Mouse (Mus musculus) heart, embryonic 16.5 days (tissue): ENCODE measurements around the gene Tmem270. TPM values are rescaled to one million over a fixed set of nuclear protein-coding genes. Genes with fewer than 3 reads are reported as not detected.
A peak's percentile ranks its signal among the peaks of the same experiment; 100 is the strongest.

Experiments
- ATAC-seq: fragments of 200-750 bp; cut with Nextera tagmentation; replicated peaks from 2 replicates; pipeline ENCODE4 v1.8.0; 2017; ENCODE audit warnings: moderate number of reproducible peaks; ENCODE audit not compliant: insufficient read depth, low FRiP score; ENCODE audit errors: extremely low read depth
- H3K27ac ChIP-seq: fragments of 300-500 bp; sonication (generic); 2 replicates; pipeline ENCODE4 v1.5.1; 2014; ENCODE audit warnings: mild to moderate bottlenecking, low read length, control low read depth, moderate library complexity
- H3K27me3 ChIP-seq: fragments of 300-500 bp; sonication (generic); 2 replicates; pipeline ENCODE4 v1.6.1; 2014; ENCODE audit warnings: low read length, mixed read lengths; ENCODE audit not compliant: control insufficient read depth, insufficient read depth
- H3K36me3 ChIP-seq: fragments of 300-500 bp; sonication (generic); 2 replicates; pipeline ENCODE4 v1.6.1; 2014; ENCODE audit not compliant: control insufficient read depth, insufficient read depth
- H3K4me1 ChIP-seq: fragments of 300-500 bp; sonication (generic); 2 replicates; pipeline ENCODE4 v1.6.1; 2014; ENCODE audit warnings: low read length, mixed read lengths; ENCODE audit not compliant: control insufficient read depth, insufficient read depth
- H3K4me2 ChIP-seq: fragments of 300-500 bp; sonication (generic); 2 replicates; pipeline ENCODE4 v1.6.1; 2014; ENCODE audit warnings: low read depth, mild to moderate bottlenecking, control low read depth, low read length
- H3K4me3 ChIP-seq: fragments of 300-500 bp; sonication (generic); 2 replicates; pipeline ENCODE4 v1.5.1; 2014; ENCODE audit warnings: mild to moderate bottlenecking, control low read depth, low read length
- H3K9ac ChIP-seq: fragments of 300-500 bp; sonication (generic); 2 replicates; pipeline ENCODE4 v1.6.1; 2014; ENCODE audit warnings: low read length, control low read depth
- H3K9me3 ChIP-seq: fragments of 300-500 bp; sonication (generic); replicated peaks from 2 replicates; pipeline ENCODE4 v1.6.1; 2016; ENCODE audit warnings: low read length; ENCODE audit not compliant: control insufficient read depth
- WGBS: fragments of 180-500 bp; shearing (Covaris S2); extraction: QIAGEN DNeasy Blood & Tissue Kit; methylation state at CpG from one replicate; pipeline ENCODE4 v1.1.7; 2014; 5-methylcytosine and 5-hydroxymethylcytosine counted together
- polyA plus RNA-seq: library from polyadenylated mRNA; unstranded; fragments of >200 nt; fragmentation: Nextera tagmentation; extraction: Ambion mirVana; gene quantifications from 2 replicates; pipeline ENCODE4 v1.2.1, GENCODE M21; 2015

The Tmem270 gene
- polyA plus RNA-seq, 1 experiment from 2014 or later = not detected

GRCm38 (mm10) chr5:134933281-134933680, 26.7 kb upstream of the Tmem270 start:
- H3K36me3 ChIP-seq = no peaks in the 10 kb centered on the region
- no peak overlapping the region for H3K9ac ChIP-seq
- H3K4me3 ChIP-seq = no peak overlapping the region
- no peak for ATAC-seq
- peaks cover 5% of the 10 kb centered on the region; the same call in 1 of the 2 replicates for H3K4me1 ChIP-seq
- no peak overlapping the region for H3K27ac ChIP-seq
- no peak overlapping the region for H3K4me2 ChIP-seq
- no peaks in the 10 kb centered on the region for H3K27me3 ChIP-seq
- 85% methylated on average over 8 of the region's 8 CpGs for WGBS
- no peaks in the 10 kb centered on the region for H3K9me3 ChIP-seq

- WGBS = 44% methylated on average over 9 of the region's 9 CpGs
Measured at GRCm38 (mm10) chr5:134932903-134933276, 26.4 kb upstream of the Tmem270 start.

GRCm38 (mm10) chr5:134932179-134932902, 25.8 kb upstream of the Tmem270 start, which contains the start of gene Mettl27:
Mettl27 (plus strand) TSS chr5:134932368.
- Histone ChIP-seq H3K9me3 (no peaks in the 10 kb centered on the region), H3K4me3 (peak within 1 kb of the TSS; percentile 84), H3K9ac (peak within 1 kb of the TSS; percentile 87), H3K4me2 (peak within 1 kb of the TSS; percentile 99), H3K4me1 (peaks cover 5% of the 10 kb centered on the region; the same call in 1 of the 2 replicates), H3K27me3 (no peaks in the 10 kb centered on the region), H3K36me3 (no peaks in the 10 kb centered on the region), H3K27ac (peak within 1 kb of the TSS; percentile 61)
- under 1% methylated on average over 41 of the region's 41 CpGs for WGBS
- ATAC-seq = peak; percentile 91

More at GRCm38 (mm10) chr5:134932903-134933276, 26.4 kb upstream of the Tmem270 start:
- H3K4me2 ChIP-seq = peak overlapping the region; percentile 99
- no peak overlapping the region for H3K27ac ChIP-seq
- peak overlapping the region; percentile 84 for H3K4me3 ChIP-seq
- H3K9ac ChIP-seq = peak overlapping the region; percentile 87
- ATAC-seq = peak; percentile 64
- no peaks in the 10 kb centered on the region for H3K9me3 ChIP-seq
- no peaks in the 10 kb centered on the region for H3K36me3 ChIP-seq
- H3K27me3 ChIP-seq = no peaks in the 10 kb centered on the region
- peaks cover 5% of the 10 kb centered on the region; the same call in 1 of the 2 replicates for H3K4me1 ChIP-seq

GRCm38 (mm10) chr5:134929988-134930387, 23.5 kb upstream of the Tmem270 start:
- Histone ChIP-seq H3K9ac (no peak overlapping the region), H3K4me3 (no peak overlapping the region), H3K27ac (no peak overlapping the region), H3K36me3 (no peaks in the 10 kb centered on the region), H3K4me1 (peaks cover 5% of the 10 kb centered on the region; the same call in 1 of the 2 replicates), H3K4me2 (no peak overlapping the region), H3K27me3 (no peaks in the 10 kb centered on the region), H3K9me3 (no peaks in the 10 kb centered on the region)
- no peak for ATAC-seq
- 85% methylated on average over 2 of the region's 2 CpGs for WGBS

GRCm38 (mm10) chr5:134926726-134927125, 20.2 kb upstream of the Tmem270 start:
- ATAC-seq = no peak
- Histone ChIP-seq H3K36me3 (no peaks in the 10 kb centered on the region), H3K4me1 (no peaks in the 10 kb centered on the region), H3K4me2 (no peak overlapping the region), H3K9ac (no peak overlapping the region), H3K9me3 (no peaks in the 10 kb centered on the region), H3K4me3 (no peak overlapping the region), H3K27me3 (no peaks in the 10 kb centered on the region), H3K27ac (no peak overlapping the region)
- 73% methylated on average over 4 of the region's 4 CpGs for WGBS

- no peak for ATAC-seq
- Histone ChIP-seq H3K4me2 (no peak overlapping the region), H3K4me1 (no peaks in the 10 kb centered on the region), H3K9ac (no peak overlapping the region), H3K36me3 (no peaks in the 10 kb centered on the region), H3K4me3 (no peak overlapping the region), H3K27me3 (no peaks in the 10 kb centered on the region), H3K9me3 (no peaks in the 10 kb centered on the region), H3K27ac (no peak overlapping the region)
- WGBS = 63% methylated on average over 6 of the region's 6 CpGs
Measured at GRCm38 (mm10) chr5:134923141-134923540, 16.6 kb upstream of the Tmem270 start.

- no peak for ATAC-seq
- Histone ChIP-seq H3K36me3 (no peaks in the 10 kb centered on the region), H3K9me3 (peaks cover 3% of the 10 kb centered on the region), H3K4me2 (no peak overlapping the region), H3K27ac (no peak overlapping the region), H3K4me3 (no peak overlapping the region), H3K4me1 (no peaks in the 10 kb centered on the region), H3K27me3 (no peaks in the 10 kb centered on the region), H3K9ac (no peak overlapping the region)
- 79% methylated on average over 8 of the region's 8 CpGs for WGBS
Measured at GRCm38 (mm10) chr5:134921106-134921505, 14.6 kb upstream of the Tmem270 start.

- Histone ChIP-seq H3K4me2 (no peak overlapping the region), H3K4me3 (no peak overlapping the region), H3K4me1 (no peaks in the 10 kb centered on the region), H3K27me3 (no peaks in the 10 kb centered on the region), H3K27ac (no peak overlapping the region), H3K36me3 (no peaks in the 10 kb centered on the region), H3K9ac (no peak overlapping the region), H3K9me3 (peaks cover 3% of the 10 kb centered on the region)
- no peak for ATAC-seq
- 72% methylated on average over 6 of the region's 6 CpGs for WGBS
Measured at GRCm38 (mm10) chr5:134920106-134920687, 13.7 kb upstream of the Tmem270 start.

GRCm38 (mm10) chr5:134919097-134919496, 12.6 kb upstream of the Tmem270 start:
- Histone ChIP-seq H3K9ac (no peak overlapping the region), H3K27me3 (no peaks in the 10 kb centered on the region), H3K4me1 (no peaks in the 10 kb centered on the region), H3K36me3 (no peaks in the 10 kb centered on the region), H3K9me3 (peaks cover 3% of the 10 kb centered on the region), H3K4me2 (no peak overlapping the region), H3K27ac (no peak overlapping the region), H3K4me3 (no peak overlapping the region)
- 46% methylated on average over 3 of the region's 3 CpGs for WGBS
- no peak for ATAC-seq
